ENCODE assay signal across 7 mouse cellular contexts in the genomic region with DNA sequence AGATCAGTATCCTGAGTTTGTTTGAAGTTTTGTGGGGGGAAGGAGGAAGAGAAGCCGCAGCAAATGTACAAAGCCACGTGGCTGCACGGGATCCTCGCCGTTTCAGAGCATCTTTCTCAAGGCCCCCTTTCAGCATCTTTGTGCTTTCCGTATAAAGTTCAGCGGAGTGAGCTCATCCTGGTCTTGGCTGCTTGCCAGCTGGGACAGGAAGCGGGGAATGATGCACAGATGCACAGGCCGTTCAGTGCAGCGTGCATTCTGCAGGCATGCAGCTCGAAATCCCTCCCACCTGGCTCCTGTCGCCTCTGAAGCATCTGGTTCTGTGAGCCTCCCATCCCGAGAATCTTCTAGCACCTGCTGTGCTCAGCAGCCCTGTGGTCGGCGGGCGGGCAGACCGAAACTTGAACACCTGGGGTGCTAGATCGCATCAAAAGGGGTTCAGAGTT.
DNase-seq lines count a peak whose midpoint lies in the region; ATAC-seq and TF ChIP-seq lines count a peak whose summit lies in the region.

No protein-coding gene starts in this region.

- 15% methylated on average over 18 of the region's 18 CpGs for WGBS in hindbrain, embryonic 11.5 days
- WGBS in midbrain, embryonic 11.5 days: 14% methylated on average over 18 of the region's 18 CpGs

- TF ChIP-seq POLR2A in brain, embryonic 14.5 days (IDR thresholded peaks at IDR 0.05; ENCODE audit: borderline replicate concordance, extremely low read depth, insufficient read depth, insufficient read length, poor library complexity, severe bottlenecking): no peak

- H3K36me3 ChIP-seq in hindbrain, embryonic 11.5 days (ENCODE audit: control insufficient read depth, insufficient read depth, low read length): no peaks in the 10 kb centered on the region
- no peaks in the 10 kb centered on the region for H3K36me3 ChIP-seq in midbrain, embryonic 11.5 days (ENCODE audit: control insufficient read depth, insufficient read depth, low read length)

- H3K27me3 ChIP-seq in Patski: no peaks in the 10 kb centered on the region
- H3K27me3 ChIP-seq in hindbrain, embryonic 11.5 days (ENCODE audit: control insufficient read depth, insufficient read depth, low read length): no peaks in the 10 kb centered on the region
- no peaks in the 10 kb centered on the region for H3K27me3 ChIP-seq in midbrain, embryonic 11.5 days (ENCODE audit: control insufficient read depth, insufficient read depth, low read length)

- no peak for TF ChIP-seq CTCF in Patski (IDR thresholded peaks at IDR 0.05)
- no peak for TF ChIP-seq CTCF in brain, embryonic 14.5 days (IDR thresholded peaks at IDR 0.05; ENCODE audit: borderline replicate concordance, extremely low read depth, insufficient read depth, insufficient read length)

- H3K4me1 ChIP-seq in hindbrain, embryonic 11.5 days (replicated peaks; ENCODE audit: control insufficient read depth, insufficient read depth, low read length): peaks cover 5% of the 10 kb centered on the region
- peaks cover 11% of the 10 kb centered on the region for H3K4me1 ChIP-seq in midbrain, embryonic 11.5 days (ENCODE audit: control insufficient read depth, insufficient read depth, low read length)

- peak; percentile 63 for DNase-seq in Patski (ENCODE audit: low read depth, low spot score)
- peak; percentile 92 for DNase-seq in brain, embryonic 14.5 days (ENCODE audit: low read depth)
- DNase-seq in frontal cortex, postnatal 10 days (ENCODE audit: low spot score in 2 of 2): peak; percentile 65 to 69
- peak; percentile 68 for DNase-seq in hindbrain, embryonic 11.5 days (ENCODE audit: low spot score)
- peak; percentile 64 to 75 for DNase-seq in layer of hippocampus, postnatal 25 days (ENCODE audit: extremely low spot score in 1 of 2, low spot score in 1 of 2)
- no peak for DNase-seq in midbrain, embryonic 11.5 days (ENCODE audit: low spot score, missing footprints)
- peak; percentile 72 for DNase-seq in telencephalon, adult 2 months (ENCODE audit: low read depth, low spot score)

- in situ Hi-C loops in Patski (cut with MboI; ENCODE audit: low pct_unique_long_range_greater_than_20kb): no loop called here

- no peaks in the 10 kb centered on the region for H3K9me3 ChIP-seq in hindbrain, embryonic 11.5 days (ENCODE audit: control insufficient read depth, low read length)
- no peaks in the 10 kb centered on the region for H3K9me3 ChIP-seq in midbrain, embryonic 11.5 days (ENCODE audit: control insufficient read depth, low read length)

- 0 out of 2 replicates have a peak overlapping the region, but pooled peaks have one; percentile 17 for H3K27ac ChIP-seq in hindbrain, embryonic 11.5 days (ENCODE audit: low read depth, low read length)
- H3K27ac ChIP-seq in midbrain, embryonic 11.5 days (ENCODE audit: low read depth, low read length): no peak overlapping the region

- H3K4me3 ChIP-seq in hindbrain, embryonic 11.5 days (ENCODE audit: low read depth, low read length): no peak overlapping the region
- no peak overlapping the region for H3K4me3 ChIP-seq in midbrain, embryonic 11.5 days (ENCODE audit: low read depth, low read length)

- POLR2A ChIA-PET in Patski (lab: Charles Lee): no interaction called here

- peak; percentile 67 for ATAC-seq in Patski
- ATAC-seq in hindbrain, embryonic 11.5 days (ENCODE audit: low FRiP score): peak; percentile 32
- ATAC-seq in midbrain, embryonic 11.5 days (ENCODE audit: low FRiP score): peak; percentile 50; the same call in 1 of the 2 replicates

- CTCF ChIA-PET in Patski (lab: Charles Lee): no interaction called here

- H3K4me2 ChIP-seq in hindbrain, embryonic 11.5 days (replicated peaks; ENCODE audit: low read depth, low read length): 0 out of 2 replicates have a peak overlapping the region, but pooled peaks have one; percentile 3
- no peak overlapping the region for H3K4me2 ChIP-seq in midbrain, embryonic 11.5 days

- no peak overlapping the region for H3K9ac ChIP-seq in hindbrain, embryonic 11.5 days (ENCODE audit: low read depth, low read length)
- H3K9ac ChIP-seq in midbrain, embryonic 11.5 days (ENCODE audit: low read length): no peak overlapping the region
